Mouse (Mus musculus): ENCODE measurements around the gene Egfl7. TPM values are rescaled to one million over a fixed set of nuclear protein-coding genes. Genes with fewer than 3 reads are reported as not detected.

The Egfl7 gene
- total RNA-seq, 2 experiments from 2014 or later = 68.0 to 81.4 TPM

DNA sequence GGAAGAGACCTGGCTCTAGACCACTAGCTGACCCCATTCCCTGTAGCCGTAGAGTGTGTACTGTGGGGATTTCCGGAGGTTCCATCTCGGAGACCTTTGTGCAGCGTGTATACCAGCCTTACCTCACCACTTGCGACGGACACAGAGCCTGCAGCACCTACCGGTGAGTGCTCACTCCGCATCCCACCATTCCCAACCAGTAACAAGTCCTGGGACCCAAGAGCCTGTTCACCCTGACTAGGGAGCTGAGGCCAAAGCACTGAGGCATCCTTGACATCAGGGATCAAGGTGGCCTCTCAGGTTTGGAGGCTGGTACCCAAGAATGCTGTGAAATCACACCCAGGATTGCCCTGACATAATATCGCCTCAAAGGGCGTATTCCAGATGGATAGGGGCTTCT is 9.5 kb downstream of the Egfl7 start:
- no peak for DNase-seq (ENCODE audit: low spot score in 2 of 2)
- intact Hi-C loops (cut with DNase I) = no loop called here

DNA sequence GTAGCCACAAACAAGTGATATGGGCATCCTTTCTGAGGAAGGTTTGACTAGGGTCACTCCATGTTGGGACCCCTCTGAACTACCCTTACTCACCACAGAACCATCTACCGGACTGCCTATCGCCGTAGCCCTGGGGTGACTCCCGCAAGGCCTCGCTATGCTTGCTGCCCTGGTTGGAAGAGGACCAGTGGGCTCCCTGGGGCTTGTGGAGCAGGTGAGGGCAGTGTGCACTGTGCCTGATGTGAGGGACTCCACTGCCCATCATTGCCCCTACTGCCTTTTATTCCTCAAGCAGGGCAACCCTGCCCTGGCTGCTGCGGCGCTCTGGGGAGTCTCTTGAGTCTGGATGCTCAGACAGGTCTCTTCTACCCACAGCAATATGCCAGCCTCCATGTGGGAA is 10.5 kb downstream of the Egfl7 start:
- intact Hi-C loops (cut with DNase I) = no loop called here
- DNase-seq (ENCODE audit: low spot score in 2 of 2) = no peak

DNA sequence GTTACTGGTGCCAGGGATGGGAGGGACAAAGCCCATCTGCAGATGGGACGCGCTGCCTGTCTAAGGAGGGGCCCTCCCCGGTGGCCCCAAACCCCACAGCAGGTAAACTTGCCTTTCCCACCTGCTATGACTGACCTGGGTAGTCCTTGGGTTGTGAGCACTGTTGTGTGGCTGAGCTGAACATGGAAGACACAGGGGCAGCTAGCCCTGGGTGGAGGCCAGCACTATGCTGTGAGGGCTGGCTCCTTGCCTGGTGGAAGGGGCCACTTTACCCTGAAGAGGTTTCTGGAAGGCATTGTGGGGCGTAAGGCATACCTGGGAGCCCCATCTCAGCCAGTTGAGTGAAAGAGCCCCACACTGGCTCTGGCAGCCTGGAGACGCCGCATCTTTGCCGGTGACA is 11.1 kb downstream of the Egfl7 start:
- no peak for DNase-seq (ENCODE audit: low spot score in 2 of 2)
- intact Hi-C loops (cut with DNase I) = no loop called here

DNA sequence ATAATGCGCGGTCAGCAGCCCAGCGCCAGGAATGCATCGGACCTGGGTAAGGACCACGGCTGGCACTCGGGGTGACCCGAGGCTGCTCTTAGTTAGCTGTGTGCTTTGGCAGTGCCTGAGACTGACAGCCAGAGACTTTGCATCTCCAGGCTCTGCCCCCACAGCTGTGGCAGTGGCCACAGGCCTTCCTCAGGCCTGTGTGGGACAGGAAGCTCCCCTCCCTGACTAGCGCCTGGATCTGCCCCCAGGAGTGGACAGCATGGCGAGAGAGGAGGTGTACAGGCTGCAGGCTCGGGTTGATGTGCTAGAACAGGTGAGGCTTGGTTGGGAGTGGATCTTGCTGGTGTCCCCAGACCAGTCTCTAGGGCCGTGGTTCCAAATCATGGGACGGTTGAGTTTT is 11.6 kb downstream of the Egfl7 start:
- intact Hi-C loops (cut with DNase I) = no loop called here

DNA sequence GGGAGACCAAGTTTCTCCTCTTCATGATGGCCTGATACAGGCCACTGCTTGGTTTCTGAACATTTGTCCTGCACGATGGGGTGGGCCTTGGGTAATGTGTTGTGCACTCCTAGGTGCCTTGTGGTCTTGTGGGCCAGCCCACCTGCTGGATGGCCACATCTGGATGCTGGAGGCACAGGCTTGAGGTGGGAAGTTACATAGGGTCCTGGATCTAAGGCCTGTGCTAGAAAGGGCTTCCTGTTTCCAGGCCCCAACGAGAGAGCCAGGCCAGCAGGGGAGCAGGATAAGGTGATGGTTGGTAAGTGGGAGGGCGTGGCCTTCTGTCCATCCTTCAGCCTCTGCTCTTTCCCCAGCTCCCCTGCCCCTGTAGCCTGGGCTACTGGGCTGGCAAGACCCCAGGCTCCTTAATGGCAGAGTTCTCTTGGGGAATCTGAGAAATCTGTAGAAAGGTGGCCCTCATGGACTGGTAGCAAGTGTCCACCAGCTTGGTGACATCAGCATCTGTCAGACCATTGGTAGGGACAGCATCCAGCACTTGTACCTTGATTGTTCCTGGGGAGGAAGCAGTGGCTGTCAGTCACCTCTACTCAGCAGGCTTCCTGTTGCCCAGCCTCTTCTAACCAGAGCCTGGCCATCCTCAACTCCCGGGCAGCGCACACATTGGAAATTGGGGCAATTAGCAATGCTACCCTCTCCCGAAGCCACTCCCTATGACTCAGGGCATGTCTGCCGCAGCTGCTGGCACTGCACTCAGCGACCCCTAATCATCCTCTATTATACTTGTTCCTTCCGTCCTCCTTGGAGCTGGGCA is 13.6 kb downstream of the Egfl7 start:
- intact Hi-C loops (cut with DNase I) = no loop called here
- no peak for DNase-seq (ENCODE audit: low spot score in 2 of 2)

More for the DNA sequence above, 11.6 kb downstream of the Egfl7 start:
- no peak for DNase-seq (ENCODE audit: low spot score in 2 of 2)

DNA sequence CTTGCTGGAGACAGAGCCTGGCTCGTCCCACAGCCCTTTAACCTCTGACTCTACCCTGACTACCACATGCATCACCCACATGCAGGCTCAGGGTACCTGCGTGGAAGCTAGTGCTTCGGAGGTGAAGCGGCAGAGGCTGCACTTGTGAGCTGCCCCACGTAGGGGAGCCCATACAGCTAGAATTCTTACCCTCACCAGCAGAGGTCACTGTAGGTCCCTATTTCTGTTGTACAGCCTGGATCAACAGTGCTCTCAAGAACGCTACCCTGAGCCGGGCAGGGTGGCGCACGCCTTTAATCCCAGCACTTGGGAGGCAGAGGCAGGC is 14.2 kb downstream of the Egfl7 start:
- intact Hi-C loops (cut with DNase I) = no loop called here
- DNase-seq (ENCODE audit: low spot score in 2 of 2) = peak in 1 of 2 experiments; percentile 53

DNA sequence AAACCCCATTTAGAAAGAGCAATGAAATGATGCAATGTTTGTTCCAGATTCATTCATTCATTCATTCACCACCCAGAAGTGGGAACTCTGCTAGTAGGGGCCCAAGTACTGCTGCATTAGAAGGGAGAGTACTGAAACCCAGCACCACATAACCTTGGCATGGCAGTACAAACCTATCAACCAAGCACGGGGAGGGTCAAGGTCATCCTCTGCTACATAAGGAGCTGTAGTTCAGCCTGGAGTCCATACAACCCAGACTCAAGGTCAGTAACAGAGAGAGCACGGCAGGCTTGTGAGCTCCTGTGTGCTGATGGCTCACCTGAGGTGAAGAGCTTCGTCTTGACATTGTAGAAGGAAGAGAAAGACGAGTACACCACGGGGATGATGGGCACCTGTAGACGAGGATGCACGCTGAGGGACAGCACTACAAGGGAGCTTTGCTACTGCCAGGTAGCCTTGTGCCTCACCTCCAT is 14.7 kb downstream of the Egfl7 start:
- DNase-seq (ENCODE audit: low spot score in 2 of 2) = no peak
- intact Hi-C loops (cut with DNase I) = no loop called here

DNA sequence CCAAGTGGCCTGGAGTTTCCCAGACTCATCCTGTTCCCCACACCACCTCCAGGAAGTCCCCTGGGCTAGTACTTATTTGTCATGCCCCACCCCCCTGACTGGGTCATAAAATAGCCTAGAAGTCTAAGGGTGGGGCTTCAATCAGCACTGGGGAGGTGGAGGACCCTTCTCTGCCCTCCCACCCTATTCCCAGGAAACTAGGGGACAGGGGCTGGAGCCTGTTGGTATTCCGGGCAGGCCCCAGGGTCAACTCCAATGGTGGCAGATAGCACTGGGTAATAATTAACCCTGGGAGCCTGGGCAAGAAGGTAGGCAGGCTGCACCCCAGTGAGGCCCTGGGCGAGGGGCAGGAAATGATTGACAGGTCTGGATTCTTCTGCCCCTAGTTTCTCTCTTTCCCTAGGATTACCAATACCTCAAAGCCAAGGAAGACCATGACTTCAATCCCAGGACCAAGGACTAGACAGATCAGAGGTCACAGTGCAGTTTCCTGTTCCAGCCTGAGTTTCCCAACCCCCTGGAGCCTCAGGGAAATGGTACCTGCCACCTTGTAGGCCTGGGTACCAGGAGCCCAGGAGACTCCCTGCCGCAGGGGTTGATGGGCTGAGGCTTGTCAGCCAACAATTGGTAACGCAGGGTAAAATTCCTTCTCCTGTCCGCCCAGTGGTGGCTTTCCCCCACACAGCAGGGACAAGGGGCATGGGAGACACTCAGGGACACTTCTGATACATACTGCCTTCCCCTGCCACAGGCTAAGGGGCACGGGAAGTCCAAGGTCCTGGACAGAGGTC is 15.3 kb downstream of the Egfl7 start:
- intact Hi-C loops (cut with DNase I) = no loop called here
- no peak for DNase-seq (ENCODE audit: low spot score in 2 of 2)

DNA sequence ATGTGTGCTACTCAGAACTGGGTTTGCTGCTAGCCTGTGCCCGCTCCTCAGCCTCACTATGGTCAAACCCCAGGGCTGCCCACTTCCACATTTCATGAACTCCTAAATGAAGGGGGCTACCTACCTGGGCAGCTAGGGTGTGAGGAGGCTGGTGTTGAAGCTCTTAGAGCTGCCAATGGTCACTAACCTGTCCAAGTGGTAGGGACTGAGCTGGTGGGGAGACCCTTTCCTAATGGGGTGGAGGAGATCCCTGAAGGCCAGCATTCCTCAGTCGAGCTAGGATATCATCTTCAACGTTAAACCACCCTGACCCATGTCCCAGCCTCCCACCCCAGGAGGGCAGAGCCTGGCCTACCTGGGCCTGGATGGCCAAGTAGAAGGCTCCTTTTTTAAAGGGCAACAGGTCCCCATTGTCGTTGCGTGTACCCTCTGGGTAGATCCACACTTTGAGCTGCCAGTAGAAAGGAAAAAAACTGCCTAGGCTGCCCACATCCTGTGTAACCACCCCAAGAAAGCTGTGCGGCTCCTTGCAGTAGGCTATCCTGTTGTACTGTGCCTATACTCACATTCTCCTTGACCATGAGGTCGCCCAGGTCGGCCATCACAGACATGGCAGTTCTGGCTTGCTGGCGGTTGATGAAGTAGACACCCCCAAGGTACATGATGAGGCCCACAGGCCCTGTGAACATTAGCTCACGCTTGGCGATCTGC is 16.1 kb downstream of the Egfl7 start:
- intact Hi-C loops (cut with DNase I) = no loop called here
- DNase-seq (ENCODE audit: low spot score in 2 of 2) = no peak

DNA sequence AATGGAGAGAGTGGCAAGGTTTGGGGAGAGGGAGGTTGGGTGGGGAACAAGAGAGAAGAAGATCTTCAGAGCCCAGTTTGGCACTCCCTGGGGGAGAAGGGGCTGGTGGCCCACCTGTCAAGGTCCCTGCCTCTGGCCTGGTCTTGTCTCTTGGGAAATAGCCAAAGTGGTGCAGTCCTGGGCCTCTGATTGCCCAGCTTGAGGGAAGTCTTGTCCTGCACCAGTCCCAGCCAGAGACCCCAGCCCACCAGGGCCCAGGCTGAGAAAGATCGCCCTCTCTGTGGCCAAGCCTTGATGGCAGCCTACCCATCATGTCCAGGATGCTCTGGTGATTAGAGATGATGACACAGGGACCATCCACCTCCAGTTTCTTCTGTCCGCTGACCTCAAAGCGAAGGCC is 17.1 kb downstream of the Egfl7 start:
- no peak for DNase-seq (ENCODE audit: low spot score in 2 of 2)

DNA sequence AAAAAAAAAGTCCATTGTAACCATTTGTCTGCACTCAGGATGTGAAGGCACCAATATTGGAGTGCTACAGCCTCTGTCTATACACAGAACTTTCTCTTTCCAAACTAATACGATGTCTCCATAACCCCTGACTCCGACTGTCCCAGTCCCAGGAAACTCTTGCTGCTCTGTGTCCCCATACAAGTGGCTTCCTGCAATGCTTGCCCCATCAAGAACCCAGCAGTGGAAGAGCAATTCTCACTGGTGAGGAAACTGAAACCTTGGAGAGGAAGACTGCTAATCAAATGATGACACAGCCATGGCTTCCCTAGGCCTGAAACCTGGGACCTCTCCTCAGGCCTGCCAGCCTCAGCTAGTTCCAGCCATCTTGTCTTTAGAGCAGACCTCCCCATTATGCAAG is 18.0 kb downstream of the Egfl7 start:
- intact Hi-C loops (cut with DNase I) = no loop called here
- no peak for DNase-seq (ENCODE audit: low spot score in 2 of 2)

More for the DNA sequence above, 17.1 kb downstream of the Egfl7 start:
- intact Hi-C loops (cut with DNase I) = no loop called here

DNA sequence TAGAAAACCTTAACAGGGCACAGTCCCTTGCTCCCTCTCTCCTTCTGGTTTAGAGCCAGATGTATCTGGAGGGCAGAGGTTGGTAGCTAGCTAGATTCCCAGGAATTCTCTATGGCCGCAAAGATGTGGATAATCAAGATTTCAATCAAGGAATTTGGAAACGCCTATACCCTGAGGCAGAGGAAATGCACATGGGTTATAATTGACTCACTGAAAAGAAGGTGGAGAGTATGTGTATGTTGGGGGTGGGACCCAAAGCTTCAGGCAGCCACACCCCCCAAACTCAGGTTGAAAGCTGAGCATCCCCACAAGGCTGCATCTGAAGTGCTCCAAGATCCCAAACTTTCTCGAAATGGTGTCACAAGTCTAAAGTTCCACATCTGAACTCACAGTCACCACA is 18.6 kb downstream of the Egfl7 start:
- intact Hi-C loops (cut with DNase I) = no loop called here
- no peak for DNase-seq (ENCODE audit: low spot score in 2 of 2)

DNA sequence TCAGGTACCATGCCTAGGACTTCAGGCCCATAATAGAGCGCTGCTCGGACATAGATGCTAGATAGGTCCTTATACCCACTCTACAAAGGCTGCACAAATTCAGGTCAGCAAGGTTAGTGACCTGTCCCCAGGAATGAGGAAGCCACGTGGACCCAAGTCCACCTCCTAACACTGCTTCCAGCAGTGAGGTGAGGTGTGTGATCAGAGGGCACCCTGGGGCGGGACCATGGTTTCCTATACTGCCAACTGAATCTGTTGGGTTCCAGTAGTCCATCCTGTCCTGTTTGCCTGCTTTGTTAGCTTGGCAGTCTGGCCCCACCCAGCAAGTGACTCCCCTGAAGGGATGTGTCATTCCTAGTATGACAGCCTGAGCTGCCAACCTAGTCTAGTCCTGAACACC is 20.2 kb downstream of the Egfl7 start:
- intact Hi-C loops (cut with DNase I) = no loop called here
- no peak for DNase-seq (ENCODE audit: low spot score in 2 of 2)

DNA sequence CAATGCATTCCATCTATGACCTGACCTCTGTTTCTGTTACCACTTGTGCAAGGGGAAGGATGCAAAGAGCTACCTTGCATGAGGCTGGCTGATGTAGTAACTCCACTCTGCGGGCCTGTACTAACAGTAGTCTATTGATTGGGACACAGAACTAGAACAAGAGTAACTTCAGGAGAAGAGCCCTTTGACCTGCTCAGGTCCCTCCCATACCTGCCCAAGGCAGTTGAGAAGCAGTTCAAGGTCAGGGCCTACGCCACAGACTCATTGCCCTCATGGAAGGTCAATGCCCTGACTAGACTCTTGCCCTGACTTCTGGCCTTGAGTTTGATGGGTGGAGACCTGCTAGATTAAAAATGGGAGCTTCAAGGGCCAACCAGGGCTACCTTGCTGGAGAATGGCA is 20.9 kb downstream of the Egfl7 start:
- intact Hi-C loops (cut with DNase I) = no loop called here
- DNase-seq (ENCODE audit: low spot score in 2 of 2) = no peak

DNA sequence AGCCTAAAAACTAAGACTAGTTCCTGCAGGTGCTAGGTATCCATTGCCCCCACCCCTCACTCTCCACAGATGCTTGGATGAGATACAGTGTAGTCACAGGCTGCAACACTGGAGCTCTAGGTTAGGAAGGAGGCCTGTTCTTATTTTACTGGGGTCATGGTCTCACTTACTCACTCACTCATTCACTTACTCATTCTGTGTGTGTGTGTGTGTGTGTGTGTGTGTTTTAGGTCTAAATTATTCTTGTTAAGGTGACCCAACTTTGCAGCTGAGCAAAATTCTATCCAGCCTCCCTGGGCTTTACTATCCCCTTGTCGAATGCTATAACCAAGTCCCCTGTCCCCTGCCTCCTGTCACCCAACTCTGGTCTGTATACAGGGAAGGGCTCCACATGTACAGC is 21.8 kb downstream of the Egfl7 start:
- intact Hi-C loops (cut with DNase I) = no loop called here
- no peak for DNase-seq (ENCODE audit: low spot score in 2 of 2)

DNA sequence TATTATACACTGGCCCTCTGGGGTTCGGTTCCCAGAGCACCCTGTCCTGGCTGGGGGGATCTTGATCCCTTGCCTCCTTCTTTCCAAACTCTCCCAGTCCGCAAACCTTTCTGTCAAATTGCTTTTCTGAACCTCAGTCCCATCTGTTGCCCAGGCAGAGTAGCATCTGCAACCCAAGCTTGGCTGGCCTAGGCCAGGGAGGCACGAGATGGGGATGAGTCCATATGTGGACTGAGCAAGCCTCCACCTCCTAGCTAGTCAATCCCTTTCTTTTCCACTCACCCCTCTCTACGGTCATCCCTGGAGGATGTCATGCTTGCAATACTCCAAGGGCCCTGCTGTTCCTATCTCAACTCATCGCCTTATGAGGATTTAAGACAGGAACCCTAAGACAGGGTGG is 22.8 kb downstream of the Egfl7 start:
- DNase-seq (ENCODE audit: low spot score in 2 of 2) = no peak
- intact Hi-C loops (cut with DNase I) = no loop called here

DNA sequence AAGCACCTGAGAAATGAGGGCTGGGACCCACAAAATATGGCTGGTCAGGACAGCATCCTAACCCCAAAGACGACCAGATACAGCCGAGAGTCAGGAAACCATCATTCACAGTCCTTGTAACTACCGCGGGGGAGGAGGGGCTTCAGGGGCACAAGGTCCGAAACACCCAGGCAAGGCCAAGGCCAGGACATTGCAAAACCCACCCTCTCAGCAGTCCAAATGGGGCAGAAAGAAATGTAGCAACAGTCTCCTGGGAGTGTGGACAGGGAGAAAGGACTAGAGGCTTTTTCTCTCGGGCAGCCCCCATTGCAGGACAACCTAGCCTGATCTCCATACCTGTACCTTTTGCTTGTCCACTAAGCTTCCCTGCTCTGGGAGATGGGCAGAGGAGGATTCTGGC is 23.3 kb downstream of the Egfl7 start:
- intact Hi-C loops (cut with DNase I) = no loop called here
- DNase-seq (ENCODE audit: low spot score in 2 of 2) = no peak

DNA sequence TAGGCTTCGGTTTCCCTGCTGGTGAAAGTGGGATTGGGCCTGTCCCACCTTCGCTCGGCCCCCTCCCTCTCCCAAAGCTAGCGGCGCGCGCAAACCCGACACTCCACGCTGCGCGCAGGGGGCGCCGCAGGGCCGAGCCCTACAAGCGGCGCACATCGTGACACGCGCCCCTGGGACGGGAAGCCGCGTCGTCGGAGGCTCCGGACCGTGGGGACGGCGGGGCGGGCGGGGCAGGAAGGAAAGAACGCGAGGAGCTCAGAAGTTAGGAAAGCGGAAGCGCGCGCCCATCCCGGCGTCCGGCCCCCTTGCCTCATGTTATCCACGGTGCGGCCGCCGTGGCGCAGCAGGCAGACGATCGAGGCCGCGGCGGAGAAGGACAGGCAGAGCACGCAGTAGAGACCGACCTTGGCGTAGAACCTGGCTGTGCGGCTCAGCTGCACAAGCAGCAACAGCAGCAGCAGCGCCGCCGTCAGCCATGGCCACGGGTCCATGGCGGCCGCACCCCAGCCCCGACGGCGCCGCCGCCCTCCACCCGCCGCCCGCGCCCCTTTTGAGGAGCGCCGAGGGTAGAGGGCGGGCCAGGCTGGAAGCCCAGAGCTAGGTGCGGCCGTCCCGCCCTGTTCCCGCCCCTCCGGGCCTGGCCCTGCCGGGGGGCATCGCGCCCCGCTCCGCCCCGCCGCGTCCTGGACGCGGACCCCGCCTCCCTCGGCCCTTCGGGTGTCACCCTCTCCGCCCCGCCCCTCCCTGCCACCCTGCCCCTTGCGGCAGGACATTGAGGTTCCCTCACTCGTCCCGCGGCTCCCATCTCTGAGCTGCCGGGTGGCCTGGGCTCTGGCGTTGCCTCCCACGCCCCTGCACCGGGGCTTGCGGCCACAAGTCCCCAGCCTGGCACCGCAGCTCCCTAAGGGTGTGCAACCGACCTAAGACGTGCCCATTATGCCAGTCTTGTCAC is 24.2 kb downstream of the Egfl7 start, which contains the start of gene Agpat2:
Agpat2 (minus strand) TSS at position 698 of the 952 bp plus-strand sequence.
- intact Hi-C loops (cut with DNase I) = no loop called here
- peak; percentile 11 to 24 for DNase-seq (ENCODE audit: low spot score in 2 of 2)

DNA sequence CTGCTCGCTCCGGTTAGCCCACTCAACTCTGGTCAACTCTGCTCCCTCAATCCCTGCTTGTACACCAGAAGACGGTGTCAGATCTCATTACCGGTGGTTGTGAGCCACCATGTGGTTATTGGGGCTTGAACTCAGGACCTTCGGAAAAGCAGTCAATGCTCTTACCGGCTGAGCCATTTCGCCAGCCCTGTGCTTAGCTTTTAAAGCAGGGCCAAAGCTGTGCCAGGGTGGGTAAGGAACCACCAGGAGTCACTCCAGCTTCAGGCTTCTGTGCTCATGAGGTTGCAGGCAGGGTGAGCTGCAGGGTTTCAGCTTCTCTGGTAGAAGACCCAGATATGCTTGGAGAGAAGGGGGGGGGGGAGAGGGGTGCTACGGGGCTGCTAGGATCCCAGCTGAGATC is 25.5 kb downstream of the Egfl7 start:
- intact Hi-C loops (cut with DNase I) = no loop called here
- DNase-seq (ENCODE audit: low spot score in 2 of 2) = no peak

All from left cerebral cortex, postnatal 25 days (tissue).